Mouse (Mus musculus) small intestine, adult 2 months (tissue): ENCODE results near the gene Igdcc4. TPM values are rescaled to one million over a fixed set of nuclear protein-coding genes. Genes with fewer than 3 reads are reported as not detected.

Experiments used
- H3K27ac ChIP-seq: fragments of 200-500 bp; 2 replicates; pipeline ENCODE4 v1.5.1; 2012; ENCODE audit warnings: low read depth, low read length, control low read depth, inconsistent platforms; ENCODE audit not compliant: insufficient read depth
- H3K27me3 ChIP-seq: fragments of 200-500 bp; 2 replicates; pipeline ENCODE4 v1.6.1; 2012; ENCODE audit warnings: mild to moderate bottlenecking, moderate library complexity, low read length, inconsistent platforms; ENCODE audit not compliant: control insufficient read depth, insufficient read depth
- H3K36me3 ChIP-seq: fragments of 200-500 bp; 2 replicates; pipeline ENCODE4 v1.6.1; 2012; ENCODE audit warnings: mild to moderate bottlenecking, low read length, control low read depth, inconsistent platforms; ENCODE audit not compliant: control insufficient read depth, insufficient read depth
- H3K4me1 ChIP-seq: fragments of 200-500 bp; 2 replicates; pipeline ENCODE4 v1.6.1; 2012; ENCODE audit warnings: low read length, inconsistent platforms, mixed read lengths; ENCODE audit not compliant: control insufficient read depth, insufficient read depth, insufficient read length
- H3K4me3 ChIP-seq: fragments of 200-500 bp; 2 replicates; pipeline ENCODE4 v1.5.1; 2012; ENCODE audit warnings: low read depth, mild to moderate bottlenecking, control low read depth, inconsistent platforms, low read length, moderate library complexity
- CTCF ChIP-seq: fragments of 200-500 bp; IDR thresholded peaks from 2 replicates; pipeline ENCODE4 v1.5.1; 2012; ENCODE audit warnings: low read depth, mild to moderate bottlenecking, control low read depth, inconsistent platforms, low read length, moderate library complexity, mixed read lengths; ENCODE audit not compliant: insufficient replicate concordance, insufficient read length; ENCODE audit errors: extremely low read depth
- POLR2A ChIP-seq: fragments of 200-500 bp; IDR thresholded peaks from 2 replicates; pipeline ENCODE4 v1.6.1; 2012; ENCODE audit warnings: low read depth, mild to moderate bottlenecking, control low read depth, inconsistent platforms, low read length, moderate library complexity
- WGBS: fragments of 180-500 bp; shearing (Covaris S2); methylation state at CpG from one replicate; pipeline ENCODE4 v1.1.7; 2018; 5-methylcytosine and 5-hydroxymethylcytosine counted together
- polyA plus RNA-seq: library from polyadenylated mRNA; depleted of rRNA; stranded (reverse); fragments of >200 nt; gene quantifications from 2 replicates; pipeline ENCODE4 v1.2.3, GENCODE M21; 2012

The Igdcc4 gene
- polyA plus RNA-seq, 1 experiment: 2.3 TPM

DNA sequence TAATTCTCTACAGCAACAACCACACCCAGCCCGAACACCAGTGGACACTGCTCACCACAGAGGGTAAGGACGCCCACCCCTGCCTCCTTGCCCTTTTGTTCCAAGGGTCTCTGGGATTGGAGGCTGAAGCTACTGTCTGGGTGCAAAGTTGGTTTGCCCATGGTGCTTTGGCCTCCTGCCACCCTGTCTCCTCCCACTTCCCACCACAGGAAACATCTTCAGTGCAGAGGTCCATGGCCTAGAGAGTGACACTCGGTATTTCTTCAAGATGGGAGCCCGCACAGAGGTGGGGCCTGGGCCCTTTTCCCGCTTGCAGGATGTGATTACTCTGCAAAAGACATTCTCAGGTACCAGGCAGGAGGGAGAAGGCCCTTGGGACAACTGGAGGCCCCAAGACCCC, 30.4 kb downstream of the Igdcc4 start:
- 85% methylated on average over 5 of the region's 5 CpGs for WGBS
- H3K4me1 ChIP-seq: peaks cover 12% of the 10 kb centered on the region

DNA sequence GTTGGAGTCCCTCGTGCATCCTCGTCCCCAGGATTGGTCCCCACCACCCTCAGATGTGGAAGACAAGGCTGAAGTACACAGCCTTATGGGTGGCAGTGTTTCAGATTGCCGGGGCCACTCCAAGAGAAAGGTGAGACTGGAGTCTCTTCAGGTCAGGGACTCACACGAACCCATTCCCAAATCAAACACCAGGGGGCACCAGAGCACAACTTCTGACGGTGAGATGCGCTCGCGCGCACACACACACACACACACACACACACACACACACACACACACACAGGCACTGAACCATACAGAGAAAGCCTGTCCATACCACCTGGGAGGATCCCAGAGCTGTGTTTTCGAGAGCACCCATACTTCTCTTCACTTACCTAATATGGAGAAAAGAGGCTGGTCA, 32.5 kb downstream of the Igdcc4 start:
- 7% methylated on average over 10 of the region's 10 CpGs for WGBS
- Histone ChIP-seq H3K27ac (no peak overlapping the region), H3K27me3 (peaks cover 3% of the 10 kb centered on the region; the same call in 1 of the 2 replicates), H3K4me3 (no peak overlapping the region), H3K4me1 (peaks cover 12% of the 10 kb centered on the region), H3K36me3 (no peaks in the 10 kb centered on the region)
- TF ChIP-seq POLR2A: no peak
- TF ChIP-seq CTCF: peak; percentile 79

More for the DNA sequence above, 30.4 kb downstream of the Igdcc4 start:
- H3K27ac ChIP-seq: no peak overlapping the region
- TF ChIP-seq POLR2A: no peak
- TF ChIP-seq CTCF: no peak
- H3K4me3 ChIP-seq: no peak overlapping the region
- H3K36me3 ChIP-seq: no peaks in the 10 kb centered on the region
- H3K27me3 ChIP-seq: no peaks in the 10 kb centered on the region

DNA sequence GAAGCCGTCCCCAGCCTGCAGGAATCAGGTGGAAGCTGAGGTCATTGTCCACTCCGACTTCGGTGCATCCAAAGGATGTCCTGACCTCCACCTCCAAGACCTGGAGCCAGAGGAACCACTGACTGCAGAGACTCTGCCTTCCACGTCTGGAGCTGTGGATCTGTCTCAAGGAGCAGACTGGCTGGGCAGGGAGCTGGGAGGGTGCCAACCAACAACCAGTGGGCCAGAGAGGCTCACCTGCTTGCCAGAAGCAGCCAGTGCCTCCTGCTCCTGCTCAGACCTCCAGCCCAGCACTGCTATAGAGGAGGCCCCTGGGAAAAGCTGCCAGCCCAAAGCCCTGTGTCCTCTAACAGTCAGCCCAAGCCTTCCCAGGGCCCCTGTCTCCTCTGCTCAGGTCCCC, 33.8 kb downstream of the Igdcc4 start:
- Histone ChIP-seq H3K27ac (no peak overlapping the region), H3K4me3 (no peak overlapping the region), H3K36me3 (no peaks in the 10 kb centered on the region), H3K4me1 (peaks cover 12% of the 10 kb centered on the region), H3K27me3 (peaks cover 7% of the 10 kb centered on the region; the same call in 1 of the 2 replicates)
- TF ChIP-seq POLR2A (no peak), CTCF (no peak)
- WGBS: 89% methylated on average over 4 of the region's 4 CpGs

DNA sequence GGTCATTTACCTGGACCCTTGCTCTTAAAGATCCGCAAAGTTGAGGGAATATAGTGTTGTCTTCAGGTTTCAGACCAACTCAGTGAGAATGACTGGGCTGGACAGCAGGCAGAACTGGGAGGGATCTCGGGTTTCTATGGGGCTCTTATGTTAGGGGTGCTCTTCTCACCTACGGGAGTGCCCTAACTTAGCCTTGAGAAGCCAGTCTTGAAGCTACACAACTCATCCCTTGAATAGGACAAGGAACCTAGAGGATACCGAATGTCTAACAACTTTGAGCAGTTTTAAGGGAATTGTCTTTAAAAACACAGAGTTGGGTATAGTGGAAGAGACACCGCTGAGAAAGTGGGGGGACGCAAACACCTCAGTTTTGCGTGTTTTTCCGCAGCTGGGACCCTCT, 39.2 kb downstream of the Igdcc4 start:
- H3K27me3 ChIP-seq: peaks cover 37% of the 10 kb centered on the region
- 13% methylated on average over 8 of the region's 8 CpGs for WGBS
- H3K27ac ChIP-seq: no peak overlapping the region
- H3K4me3 ChIP-seq: peak overlapping the region; percentile 54
- no peak for TF ChIP-seq CTCF
- no peak for TF ChIP-seq POLR2A
- no peaks in the 10 kb centered on the region for H3K36me3 ChIP-seq
- H3K4me1 ChIP-seq: no peaks in the 10 kb centered on the region

DNA sequence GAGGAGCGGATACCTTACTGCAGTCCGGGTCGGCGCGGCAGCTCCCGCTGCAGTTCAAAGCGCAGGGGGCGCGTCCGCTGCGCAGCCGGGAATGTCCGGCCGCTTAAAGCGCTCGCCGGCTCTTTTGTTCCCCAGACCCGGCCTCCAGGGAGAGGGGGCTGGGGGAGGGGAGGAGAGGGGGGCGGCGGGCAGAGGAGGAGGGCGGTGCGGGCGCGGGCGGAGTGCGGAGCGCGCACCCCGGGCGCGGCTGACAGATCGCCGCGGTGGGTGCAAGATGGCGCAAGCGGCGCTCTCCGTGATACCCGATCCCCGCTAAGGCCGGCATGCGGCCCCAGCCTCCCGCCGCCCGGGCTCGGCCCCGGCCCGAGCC, 39.6 kb downstream of the Igdcc4 start, which contains the start of gene Igdcc3:
TSS of gene Igdcc3 (plus strand) at position 254 of the 370 bp plus-strand sequence.
- H3K27me3 ChIP-seq: peaks cover 37% of the 10 kb centered on the region
- H3K36me3 ChIP-seq: no peaks in the 10 kb centered on the region
- TF ChIP-seq CTCF: no peak
- TF ChIP-seq POLR2A: no peak
- WGBS: 2% methylated on average over 39 of the region's 48 CpGs
- peak within 1 kb of the TSS; percentile 54 for H3K4me3 ChIP-seq
- no peak within 1 kb of the TSS for H3K27ac ChIP-seq
- H3K4me1 ChIP-seq: no peaks in the 10 kb centered on the region

DNA sequence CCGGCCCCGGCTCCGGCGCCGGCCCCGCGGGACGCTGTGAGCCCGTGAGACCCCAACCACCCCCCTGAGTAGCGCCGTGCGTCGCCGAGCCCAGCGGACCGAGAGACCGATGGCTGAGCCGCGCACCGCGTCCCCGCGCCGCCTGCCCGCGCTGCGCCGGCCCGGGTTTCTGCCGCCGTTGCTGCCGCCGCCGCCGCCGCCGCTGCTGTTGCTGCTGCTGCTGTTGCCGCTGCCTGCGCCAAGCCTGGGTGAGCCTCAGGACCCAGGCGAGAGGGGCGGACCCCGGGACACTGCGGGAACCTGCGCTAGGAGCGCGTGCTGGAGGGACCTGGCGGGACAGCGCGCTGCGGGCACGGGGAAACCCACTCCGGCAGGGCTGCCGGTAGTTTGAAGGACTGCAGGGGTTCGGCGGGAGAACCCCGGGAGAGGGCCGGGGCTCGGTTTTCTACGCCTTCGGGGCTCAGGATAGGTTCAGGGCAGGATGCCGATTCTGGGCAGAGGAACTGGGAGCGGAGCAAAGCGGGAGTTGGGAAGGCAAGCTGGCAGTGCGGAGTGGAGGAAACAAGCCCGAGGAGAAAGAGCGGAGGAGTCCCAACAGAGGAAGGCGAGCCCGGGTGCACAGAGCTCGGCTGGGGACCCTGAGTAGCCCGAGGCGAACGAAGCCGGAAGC, 40.2 kb downstream of the Igdcc4 start:
- Histone ChIP-seq H3K27me3 (peaks cover 37% of the 10 kb centered on the region), H3K27ac (no peak overlapping the region), H3K4me1 (no peaks in the 10 kb centered on the region), H3K4me3 (peak overlapping the region; percentile 54), H3K36me3 (no peaks in the 10 kb centered on the region)
- TF ChIP-seq CTCF: no peak
- no peak for TF ChIP-seq POLR2A
- 1% methylated on average over 71 of the region's 73 CpGs for WGBS

DNA sequence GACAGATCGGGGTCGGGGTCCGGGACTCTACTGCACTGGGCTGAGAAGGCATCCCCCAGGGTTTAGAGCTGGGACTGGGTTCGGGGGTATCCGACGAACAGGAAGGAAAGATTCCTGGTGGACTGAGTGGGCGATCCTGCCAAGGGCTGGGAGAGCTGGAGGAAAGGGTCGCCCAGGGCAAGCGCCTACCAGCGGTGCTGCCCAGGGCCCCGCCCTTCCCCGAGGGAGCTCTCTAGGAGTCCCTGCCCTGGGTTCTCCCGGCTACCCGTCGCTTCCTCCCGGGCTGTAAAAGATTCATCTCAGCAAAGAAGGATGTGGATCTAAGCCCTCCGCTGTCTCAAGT, 40.7 kb downstream of the Igdcc4 start:
- no peaks in the 10 kb centered on the region for H3K4me1 ChIP-seq
- H3K4me3 ChIP-seq: peak overlapping the region; percentile 54
- peaks cover 37% of the 10 kb centered on the region for H3K27me3 ChIP-seq
- TF ChIP-seq CTCF (no peak), POLR2A (no peak)
- H3K27ac ChIP-seq: no peak overlapping the region
- WGBS: 1% methylated on average over 17 of the region's 17 CpGs
- no peaks in the 10 kb centered on the region for H3K36me3 ChIP-seq
